30 mouse cellular contexts compared by ENCODE assay signal in the genomic region with DNA sequence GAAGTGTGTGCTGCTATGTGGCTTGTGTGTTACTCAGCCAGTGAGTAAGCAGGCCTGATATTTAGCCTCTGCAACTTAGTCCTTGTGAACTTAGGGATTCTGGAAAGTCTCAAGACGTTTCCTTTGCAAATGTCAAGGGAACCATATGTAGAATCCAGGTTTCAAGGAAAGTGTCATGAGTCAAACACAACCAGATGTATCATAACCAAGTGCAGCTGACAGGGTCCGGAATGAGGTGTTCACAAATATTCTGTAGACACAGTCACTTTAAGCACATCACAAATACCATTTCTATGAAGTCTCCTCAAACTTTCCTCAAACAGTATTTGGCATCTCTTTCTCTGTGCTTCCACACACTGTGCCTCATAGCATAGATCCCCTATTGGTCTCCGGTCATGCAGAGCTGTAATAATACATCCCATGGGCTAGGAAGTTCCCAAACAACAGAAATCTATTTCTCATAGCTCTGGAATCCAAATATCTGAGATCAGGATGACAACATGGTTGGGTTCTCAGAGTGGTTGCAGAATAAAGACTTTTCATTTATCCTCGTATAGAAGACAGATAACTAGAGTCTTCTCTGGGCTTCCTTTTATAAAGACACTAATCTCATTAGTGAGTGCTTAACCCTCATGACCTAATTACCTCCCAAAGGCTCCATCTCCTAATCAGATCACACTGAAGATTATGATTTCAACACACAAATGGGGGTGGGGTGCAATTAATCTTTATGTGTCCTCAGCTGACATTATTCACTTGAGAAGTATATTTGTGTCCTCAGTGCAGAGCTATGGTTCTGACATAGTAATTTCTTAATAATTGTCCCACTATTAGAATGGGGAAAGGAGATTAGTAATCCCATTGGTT.
DNase-seq lines count a peak whose midpoint lies in the region; ATAC-seq and TF ChIP-seq lines count a peak whose summit lies in the region.
"Had no signal": no experiment of that assay in that cellular context is flagged by ENCODE, and none has a peak within 500 bp of the region (broad histone marks: within the 10 kb centered on the region; RNA-seq: fewer than 3 reads in every experiment).

No protein-coding gene starts in this region.

- no peak overlapping the region for H3K9ac ChIP-seq in embryonic facial prominence, embryonic 11.5 days (replicated peaks; ENCODE audit: low read length)
- no peak overlapping the region for H3K9ac ChIP-seq in limb, embryonic 14.5 days (ENCODE audit: low read depth, low read length, severe bottlenecking)
- H3K9ac ChIP-seq in neural tube, embryonic 15.5 days (replicated peaks), result no peak overlapping the region
- H3K9ac ChIP-seq: embryonic facial prominence, embryonic 15.5 days; forebrain, embryonic 13.5 days; hindbrain, embryonic 15.5 days; lung, embryonic 15.5 days; midbrain, embryonic 15.5 days; neural tube, embryonic 12.5 days had no signal

- H3K36me3 ChIP-seq in embryonic facial prominence, embryonic 11.5 days (replicated peaks; ENCODE audit: control insufficient read depth, insufficient read depth, low read depth, low read length), result no peaks in the 10 kb centered on the region
- no peaks in the 10 kb centered on the region for H3K36me3 ChIP-seq in limb, embryonic 14.5 days (ENCODE audit: control insufficient read depth, insufficient read depth, low read length)
- no peaks in the 10 kb centered on the region for H3K36me3 ChIP-seq in neural tube, embryonic 15.5 days
- H3K36me3 ChIP-seq: embryonic facial prominence, embryonic 15.5 days; hindbrain, embryonic 15.5 days; lung, embryonic 15.5 days; midbrain, embryonic 10.5 days; midbrain, embryonic 15.5 days; neural tube, embryonic 12.5 days had no signal

- no peaks in the 10 kb centered on the region for H3K27me3 ChIP-seq in embryonic facial prominence, embryonic 11.5 days (ENCODE audit: control insufficient read depth, insufficient read depth, low read length)
- H3K27me3 ChIP-seq in limb, embryonic 14.5 days (ENCODE audit: control insufficient read depth, insufficient read depth, low read length), result no peaks in the 10 kb centered on the region
- H3K27me3 ChIP-seq in neural tube, embryonic 15.5 days (replicated peaks), result no peaks in the 10 kb centered on the region
- H3K27me3 ChIP-seq: CH12.LX; embryonic facial prominence, embryonic 15.5 days; forebrain, embryonic 13.5 days; hindbrain, embryonic 15.5 days; lung, embryonic 15.5 days; midbrain, embryonic 15.5 days; neural tube, embryonic 12.5 days had no signal

- no peak overlapping the region for H3K4me2 ChIP-seq in embryonic facial prominence, embryonic 11.5 days (ENCODE audit: low read depth, low read length)
- H3K4me2 ChIP-seq in limb, embryonic 14.5 days (replicated peaks; ENCODE audit: low read depth, low read length, severe bottlenecking), result no peak overlapping the region
- no peak overlapping the region for H3K4me2 ChIP-seq in neural tube, embryonic 15.5 days
- H3K4me2 ChIP-seq: embryonic facial prominence, embryonic 15.5 days; forebrain, embryonic 13.5 days; heart, embryonic 11.5 days; hindbrain, embryonic 15.5 days; liver, embryonic 11.5 days; lung, embryonic 15.5 days; midbrain, embryonic 15.5 days; neural tube, embryonic 12.5 days had no signal

- no peak for ATAC-seq in embryonic facial prominence, embryonic 11.5 days (replicated peaks; ENCODE audit: insufficient number of reproducible peaks, low FRiP score, low TSS enrichment, low read depth)
- ATAC-seq in limb, embryonic 14.5 days (ENCODE audit: low FRiP score, low read depth), result peak; percentile 72; the same call in 1 of the 2 replicates
- no peak for ATAC-seq in neural tube, embryonic 15.5 days (ENCODE audit: low FRiP score)
- ATAC-seq: forebrain, embryonic 13.5 days; inflammation-experienced regulatory T-cells, adult 6 months; midbrain, embryonic 15.5 days had no signal

- no peaks in the 10 kb centered on the region for H3K4me1 ChIP-seq in embryonic facial prominence, embryonic 11.5 days (ENCODE audit: control insufficient read depth, insufficient read depth, low read length)
- no peaks in the 10 kb centered on the region for H3K4me1 ChIP-seq in limb, embryonic 14.5 days (ENCODE audit: control insufficient read depth, insufficient read depth, low read length)
- no peaks in the 10 kb centered on the region for H3K4me1 ChIP-seq in neural tube, embryonic 15.5 days
- H3K4me1 ChIP-seq: embryonic facial prominence, embryonic 15.5 days; forebrain, embryonic 13.5 days; hindbrain, embryonic 15.5 days; lung, embryonic 15.5 days; midbrain, embryonic 10.5 days; midbrain, embryonic 15.5 days; neural tube, embryonic 12.5 days had no signal

- no peak overlapping the region for H3K27ac ChIP-seq in embryonic facial prominence, embryonic 11.5 days (replicated peaks; ENCODE audit: low read depth, low read length)
- no peak overlapping the region for H3K27ac ChIP-seq in limb, embryonic 14.5 days (replicated peaks; ENCODE audit: low read depth, low read length)
- H3K27ac ChIP-seq in neural tube, embryonic 15.5 days (replicated peaks), result no peak overlapping the region
- H3K27ac ChIP-seq: embryonic facial prominence, embryonic 15.5 days; forebrain, embryonic 13.5 days; hindbrain, embryonic 15.5 days; lung, embryonic 15.5 days; midbrain, embryonic 10.5 days; midbrain, embryonic 15.5 days; neural tube, embryonic 12.5 days had no signal

- TF ChIP-seq POLR2A in limb, embryonic 14.5 days (IDR thresholded peaks at IDR 0.05; ENCODE audit: borderline replicate concordance, extremely low read depth, insufficient read depth, insufficient read length), result no peak

- WGBS in embryonic facial prominence, embryonic 11.5 days, result 41% methylated on average over 4 of the region's 4 CpGs
- 49% methylated on average over 4 of the region's 4 CpGs for WGBS in limb, embryonic 14.5 days
- WGBS in neural tube, embryonic 15.5 days, result 78% methylated on average over 4 of the region's 4 CpGs

- H3K4me3 ChIP-seq in embryonic facial prominence, embryonic 11.5 days (ENCODE audit: low read depth, low read length), result no peak overlapping the region
- H3K4me3 ChIP-seq in limb, embryonic 14.5 days (replicated peaks; ENCODE audit: low read length), result no peak overlapping the region
- no peak overlapping the region for H3K4me3 ChIP-seq in neural tube, embryonic 15.5 days (replicated peaks)
- H3K4me3 ChIP-seq: embryonic facial prominence, embryonic 15.5 days; forebrain, embryonic 13.5 days; hindbrain, embryonic 15.5 days; lung, embryonic 15.5 days; midbrain, embryonic 10.5 days; midbrain, embryonic 15.5 days; myocyte; neural tube, embryonic 12.5 days had no signal

- peak; percentile 53 for DNase-seq in NIH3T3 (ENCODE audit: low read depth)
- DNase-seq in embryonic facial prominence, embryonic 11.5 days (ENCODE audit: low spot score), result peak; percentile 58
- no peak for DNase-seq in limb, embryonic 14.5 days (ENCODE audit: low spot score)
- DNase-seq in skeletal muscle tissue, adult 2 months (ENCODE audit: low read depth, low spot score), result peak; percentile 34
- no peak for DNase-seq in thymus, postnatal 14 days
- no peak for DNase-seq in kidney, postnatal 10 days
- DNase-seq: adrenal gland, postnatal 14 days; cerebellum, adult 11-12 months; cerebellum, adult 9-11 months; embryo, embryonic 11 days; gastrocnemius, postnatal 25 days; heart, adult 18-20 months; heart, postnatal 36 days; kidney, adult 11 months; kidney, postnatal 36 days; left cerebral cortex, postnatal 4 days; right cerebral cortex, adult 18-20 months had no signal

- no peaks in the 10 kb centered on the region for H3K9me3 ChIP-seq in embryonic facial prominence, embryonic 11.5 days (replicated peaks; ENCODE audit: control insufficient read depth, low read length)
- no peaks in the 10 kb centered on the region for H3K9me3 ChIP-seq in limb, embryonic 14.5 days (ENCODE audit: control insufficient read depth, low read length)
- H3K9me3 ChIP-seq in neural tube, embryonic 15.5 days (replicated peaks), result no peaks in the 10 kb centered on the region; the same call in 1 of the 2 replicates
- H3K9me3 ChIP-seq: forebrain, embryonic 13.5 days; hindbrain, embryonic 15.5 days; lung, embryonic 15.5 days; midbrain, embryonic 10.5 days; midbrain, embryonic 15.5 days; neural tube, embryonic 12.5 days had no signal

Comparison
In these comparisons a context has a peak if more than half of its experiments do, and no peak if none do; other contexts are left out.
1. DNase-seq: peak in NIH3T3 (single experiment), embryonic facial prominence, embryonic 11.5 days (single experiment) and skeletal muscle tissue, adult 2 months (single experiment); none in limb, embryonic 14.5 days (single experiment), thymus, postnatal 14 days (single experiment) and kidney, postnatal 10 days (single experiment).